Mouse (Mus musculus) erythroblast, adult 5-6 weeks (primary cell): ENCODE data around the gene Gngt2. TPM values are rescaled to one million over a fixed set of nuclear protein-coding genes. Genes with fewer than 3 reads are reported as not detected.

ENCODE experiments used
- ATAC-seq: replicated peaks from 2 replicates; pipeline ENCODE4 v1.8.0; 2016; ENCODE audit warnings: moderate number of reproducible peaks, mild to moderate bottlenecking, moderate TSS enrichment, inconsistent platforms; ENCODE audit not compliant: poor library complexity, low FRiP score, severe bottlenecking
- total RNA-seq, 2 experiments: library from RNA; stranded (forward) in 1 of 2; stranded (reverse) in 1 of 2; fragments of 150-400 nt in 1 of 2; fragments of 200-764, 138-1000 nt in 1 of 2; gene quantifications; 2 replicates each; pipeline versions ENCODE4 v1.2.3 to v1.2.4; 2015 to 2017; ENCODE audit warnings: low replicate concordance in 2 of 2

Gene Gngt2
- total RNA-seq, 2 experiments from 2014 or later = 9.4 to 9.8 TPM

- no peak for ATAC-seq
These were observed 1.6 kb downstream of the Gngt2 start for GRCm38 (mm10) chr11:95838598-95838997.

- ATAC-seq = no peak
These were observed 2.2 kb downstream of the Gngt2 start for GRCm38 (mm10) chr11:95838999-95839868.

- no peak for ATAC-seq
These were observed 3.9 kb downstream of the Gngt2 start for GRCm38 (mm10) chr11:95840694-95841497.

GRCm38 (mm10) chr11:95841498-95841830, 4.4 kb downstream of the Gngt2 start:
- 0 out of 2 replicates have a peak, but pooled peaks have one; percentile 7 for ATAC-seq

- peak; percentile 57 for ATAC-seq
These were observed 5.2 kb downstream of the Gngt2 start, which contains the start of gene Abi3 for GRCm38 (mm10) chr11:95842074-95842681. TSS of gene Abi3 (minus strand) at chr11:95842476.

DNA sequence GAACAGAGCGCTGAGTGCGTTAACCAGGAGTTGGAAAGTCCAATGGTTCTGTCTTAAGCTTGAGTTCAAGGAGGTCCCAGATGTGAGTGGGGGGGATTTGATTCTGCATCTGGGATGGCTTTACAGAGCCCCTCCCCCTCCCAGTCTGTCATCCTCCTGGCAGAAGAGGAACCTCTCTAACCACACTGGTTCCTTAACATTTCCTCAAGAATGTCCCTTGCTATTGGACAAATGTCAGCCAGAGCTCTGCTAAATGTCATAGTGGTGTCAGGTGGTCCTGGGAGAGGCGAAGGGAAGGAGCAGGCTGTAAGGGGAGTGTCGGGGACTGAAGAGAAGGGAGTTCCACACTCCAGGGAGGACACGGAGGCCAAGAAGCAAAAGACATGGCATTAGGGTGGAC, 5.9 kb downstream of the Gngt2 start:
- no peak for ATAC-seq

DNA sequence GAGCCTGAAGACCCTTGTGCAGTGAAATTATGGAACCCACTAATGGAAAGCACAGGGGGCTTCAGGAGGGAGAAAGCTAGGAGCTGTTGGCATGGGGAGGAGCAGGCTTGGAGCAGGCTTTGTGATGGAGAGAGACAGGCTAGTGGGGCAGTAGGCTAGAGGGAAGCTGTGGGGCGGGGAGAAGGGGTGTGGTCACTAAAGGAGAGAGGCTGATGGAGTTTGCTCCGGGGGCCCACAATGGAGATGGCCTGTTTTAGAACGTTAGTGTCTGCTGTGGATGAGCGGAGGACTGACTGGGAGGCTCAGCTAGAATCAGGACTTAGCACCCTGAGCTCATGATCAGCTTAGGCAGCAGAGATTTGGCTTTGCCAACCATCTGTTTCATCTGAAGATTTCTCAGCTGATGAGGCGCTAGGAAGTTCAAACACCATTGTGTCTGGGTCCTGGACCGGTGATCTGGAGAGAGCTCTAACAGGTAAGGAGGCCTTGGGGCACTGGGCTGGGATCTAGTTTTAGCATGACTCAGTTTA, 6.5 kb downstream of the Gngt2 start:
- no peak for ATAC-seq

GRCm38 (mm10) chr11:95844935-95845334, 7.9 kb downstream of the Gngt2 start:
- ATAC-seq = no peak

DNA sequence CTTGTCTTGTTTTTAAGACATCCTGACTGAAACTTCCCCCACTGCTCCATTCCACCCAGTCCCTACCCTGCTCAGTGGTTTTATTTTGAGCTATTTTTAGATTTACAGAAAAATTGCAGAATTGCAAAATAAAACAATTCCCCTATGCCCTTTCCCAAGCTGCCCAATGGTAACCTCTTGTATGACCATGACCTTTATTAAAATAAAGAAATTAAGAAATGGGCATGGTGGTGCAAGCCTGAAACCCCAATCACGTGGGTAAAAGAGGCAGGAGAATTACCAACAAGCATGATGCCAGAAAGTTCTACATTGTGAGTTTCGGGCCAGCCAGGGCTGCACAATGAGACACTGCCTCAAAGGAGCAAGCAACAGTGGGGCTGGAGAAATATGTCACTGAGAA, 13.9 kb downstream of the Gngt2 start:
- no peak for ATAC-seq

GRCm38 (mm10) chr11:95853684-95854083, 16.7 kb downstream of the Gngt2 start:
- no peak for ATAC-seq

DNA sequence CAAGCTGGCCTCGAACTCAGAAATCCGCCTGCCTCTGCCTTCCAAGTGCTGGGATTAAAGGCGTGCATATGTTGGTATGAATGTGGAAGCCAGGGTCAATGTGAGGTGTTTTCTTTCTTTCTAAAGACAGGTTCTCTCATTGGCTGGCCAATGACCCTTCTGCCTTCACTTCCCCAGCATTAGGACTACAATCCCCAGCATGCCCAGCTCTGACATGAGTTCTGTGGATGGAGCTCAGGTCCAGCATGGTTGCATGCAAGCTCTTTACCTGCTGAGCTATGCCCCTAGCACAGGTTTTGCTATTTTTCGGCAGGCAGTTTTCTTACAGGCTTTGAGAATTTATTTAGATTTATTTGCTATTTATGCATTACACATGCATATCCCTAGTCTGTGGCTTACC, 20.3 kb downstream of the Gngt2 start:
- no peak for ATAC-seq

GRCm38 (mm10) chr11:95857716-95858527, 20.9 kb downstream of the Gngt2 start:
- ATAC-seq = peak; percentile 22

- peak; percentile 89 for ATAC-seq
These were observed 21.8 kb downstream of the Gngt2 start for GRCm38 (mm10) chr11:95858528-95859467.

DNA sequence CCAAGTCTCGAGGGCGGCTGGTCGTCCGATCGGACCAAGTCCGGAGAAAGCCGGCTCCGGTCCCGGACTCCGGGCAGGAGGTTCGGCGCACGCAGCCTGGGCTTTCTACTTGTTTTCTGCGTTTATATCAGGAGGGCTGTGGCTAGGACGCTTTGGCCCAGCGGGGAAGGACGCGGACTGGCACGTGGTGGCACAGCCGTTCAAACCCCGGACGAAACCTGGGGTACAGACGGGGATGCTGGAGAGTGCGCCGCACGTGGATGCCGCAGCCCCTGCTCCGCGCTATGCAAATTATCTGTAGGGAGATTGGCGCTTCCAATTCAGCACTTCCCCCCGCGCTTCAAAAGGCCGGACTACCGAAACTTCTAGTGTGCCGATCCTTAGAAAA, 22.4 kb downstream of the Gngt2 start:
- ATAC-seq = peak; percentile 50

DNA sequence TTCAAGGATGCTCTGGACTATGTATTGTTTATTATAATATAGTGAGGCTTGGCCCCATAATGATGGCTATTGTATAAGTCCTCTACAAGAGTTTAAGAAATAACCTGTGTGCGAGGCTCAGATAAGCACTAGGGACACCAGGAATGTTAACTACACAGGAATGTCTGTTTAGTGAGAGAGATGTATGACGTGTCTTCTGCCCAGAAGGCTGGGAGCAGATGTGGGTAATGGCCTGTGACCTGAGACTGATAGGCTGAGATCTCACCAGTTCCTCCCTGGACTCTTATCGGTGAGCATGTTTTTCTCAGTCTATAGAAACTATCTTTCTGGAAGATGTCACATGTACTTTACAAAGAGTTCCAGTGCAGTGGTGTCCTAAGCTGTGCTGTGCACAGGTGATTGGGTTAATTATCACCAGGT, 23.1 kb downstream of the Gngt2 start:
- peak; percentile 46 for ATAC-seq

- ATAC-seq = no peak
These were observed 24.4 kb downstream of the Gngt2 start for GRCm38 (mm10) chr11:95861397-95861796.

DNA sequence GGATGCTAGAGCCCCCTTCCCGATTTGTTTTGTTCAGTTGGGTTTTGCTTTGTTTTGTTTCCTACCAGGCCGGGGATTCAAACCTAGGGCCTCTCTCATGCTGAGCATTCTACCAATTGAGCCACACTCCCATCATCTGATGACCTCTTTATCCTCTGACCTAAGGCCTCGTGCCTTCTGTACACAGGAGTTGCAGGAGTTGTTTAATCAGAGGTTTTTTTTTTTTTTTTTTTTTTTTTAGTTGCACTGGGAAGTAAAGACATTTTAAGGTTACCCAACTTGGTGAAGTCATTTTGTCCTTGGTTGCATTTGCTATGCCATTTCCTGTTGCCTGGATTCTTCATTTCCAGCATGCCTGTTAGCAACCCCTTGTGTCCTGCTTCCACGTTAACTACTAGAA, 32.4 kb downstream of the Gngt2 start:
- ATAC-seq = no peak

DNA sequence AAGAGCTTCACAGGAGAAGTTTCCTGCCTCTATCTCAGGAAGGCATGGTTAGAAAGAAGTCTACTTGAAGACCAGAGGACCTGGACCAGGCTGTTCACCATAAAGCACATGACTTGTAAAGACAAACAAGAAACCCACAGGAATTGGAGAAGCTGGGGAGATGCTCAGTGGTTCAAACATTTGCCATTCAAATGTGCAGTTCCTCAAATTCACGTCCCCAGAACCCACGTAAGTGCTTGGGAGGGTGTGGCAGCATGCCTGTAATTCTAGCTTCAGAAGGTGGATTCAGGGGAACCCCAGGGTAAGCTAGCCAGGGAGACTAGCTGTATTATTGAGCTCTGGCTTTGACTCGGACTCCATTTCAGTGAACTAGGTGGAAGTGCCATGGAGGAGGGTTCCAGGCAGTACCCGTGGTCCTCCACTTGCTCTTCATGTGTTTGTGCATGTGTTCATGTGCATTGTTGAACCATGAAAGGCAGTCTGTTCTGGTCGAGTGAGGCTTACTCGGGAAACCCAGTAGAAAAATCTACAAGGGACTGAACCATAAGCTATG, 33.0 kb downstream of the Gngt2 start:
- no peak for ATAC-seq
